Mouse (Mus musculus) limb, embryonic 11.5 days (tissue): ENCODE measurements around the gene Dffb. TPM values are rescaled to one million over a fixed set of nuclear protein-coding genes. Genes with fewer than 3 reads are reported as not detected.

Experiments
- polyA plus RNA-seq: library from polyadenylated mRNA; unstranded; fragments of >200 nt; fragmentation: Nextera tagmentation; extraction: Ambion mirVana; gene quantifications from 2 replicates; pipeline ENCODE4 v1.2.1, GENCODE M21; 2014

Gene Dffb
- polyA plus RNA-seq, 1 experiment from 2014 or later: 14.1 TPM

Other genes starting within 250 kb of the Dffb start
- gene A430005L14Rik, start 17.9 kb downstream of the Dffb start, polyA plus RNA-seq: 122 and 124 TPM in 2 replicates
- 19.3 and 19.7 TPM in 2 replicates for gene Cep104, start 68 bp upstream of the Dffb start, polyA plus RNA-seq
- 14.9 and 16.0 TPM in 2 replicates for gene Lrrc47, start 36.6 kb upstream of the Dffb start, polyA plus RNA-seq
- gene Smim1, start 51.1 kb upstream of the Dffb start, polyA plus RNA-seq: 9.1 and 9.6 TPM in 2 replicates
- gene Ccdc27, start 67.6 kb upstream of the Dffb start, polyA plus RNA-seq: not detected in 2 replicates
- 0.71 and 0.75 TPM in 2 replicates for gene Trp73, start 165.1 kb upstream of the Dffb start, polyA plus RNA-seq
- gene Wrap73, start 167.2 kb upstream of the Dffb start, polyA plus RNA-seq: 47.3 and 48.0 TPM in 2 replicates
- gene Tprgl, start 185.5 kb upstream of the Dffb start, polyA plus RNA-seq: 107 and 109 TPM in 2 replicates
- gene Megf6, start 195.6 kb upstream of the Dffb start, polyA plus RNA-seq: 30.3 and 37.3 TPM in 2 replicates